Mouse (Mus musculus) B cell, adult 62 days (primary cell): ENCODE data around the gene Chst13. TPM values are rescaled to one million over a fixed set of nuclear protein-coding genes. Genes with fewer than 3 reads are reported as not detected.

Experiments
- total RNA-seq: library from RNA; stranded (reverse); gene quantifications from 4 replicates; pipeline ENCODE4 v1.2.4, GENCODE M21; 2023

Chst13 gene
- total RNA-seq = not detected in 4 replicates

GRCm38 (mm10) chr6:90324991-90325390, at the start of gene Chst13:
Gene Chst13 (minus strand): TSS chr6:90325185.

DNA sequence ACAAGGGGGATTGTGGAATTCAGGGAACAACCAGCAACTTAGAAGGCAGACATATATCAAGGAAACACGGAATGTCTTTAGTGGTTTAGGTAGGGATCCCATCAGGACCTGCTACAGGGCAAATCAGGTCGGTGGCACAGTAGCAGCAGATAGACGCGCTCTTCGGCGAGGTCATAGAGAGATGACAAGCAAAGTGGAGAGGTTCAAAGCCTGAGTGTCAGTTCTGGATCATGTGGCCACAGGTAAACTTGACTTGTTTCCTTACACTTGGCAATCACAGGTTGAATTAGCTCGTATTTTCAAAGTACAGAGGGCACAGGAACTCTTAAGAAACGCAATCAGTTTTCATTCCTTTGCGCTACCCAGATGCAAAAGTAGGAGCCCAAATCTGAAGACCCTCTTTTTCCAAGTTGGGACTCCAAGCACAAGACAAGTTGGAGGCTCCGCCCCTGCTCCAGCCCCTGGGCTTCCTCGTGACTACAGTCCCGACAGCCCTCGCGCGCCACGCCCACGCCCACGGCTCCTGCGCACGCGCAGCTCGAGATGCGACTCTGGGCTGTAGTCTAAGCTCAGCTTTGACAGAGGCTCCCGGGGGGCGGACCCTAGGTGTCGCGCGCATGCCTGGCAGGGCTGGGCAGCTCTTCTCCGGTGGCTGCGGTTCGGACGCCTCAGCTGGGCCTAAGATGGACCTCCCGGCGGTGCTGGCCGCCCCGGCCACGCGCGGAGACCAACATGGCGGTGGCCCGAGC, 44.2 kb upstream of the Chst13 start, which contains the start of gene Zxdc:
Zxdc (plus strand) TSS at position 517 of the 749 bp plus-strand sequence.

DNA sequence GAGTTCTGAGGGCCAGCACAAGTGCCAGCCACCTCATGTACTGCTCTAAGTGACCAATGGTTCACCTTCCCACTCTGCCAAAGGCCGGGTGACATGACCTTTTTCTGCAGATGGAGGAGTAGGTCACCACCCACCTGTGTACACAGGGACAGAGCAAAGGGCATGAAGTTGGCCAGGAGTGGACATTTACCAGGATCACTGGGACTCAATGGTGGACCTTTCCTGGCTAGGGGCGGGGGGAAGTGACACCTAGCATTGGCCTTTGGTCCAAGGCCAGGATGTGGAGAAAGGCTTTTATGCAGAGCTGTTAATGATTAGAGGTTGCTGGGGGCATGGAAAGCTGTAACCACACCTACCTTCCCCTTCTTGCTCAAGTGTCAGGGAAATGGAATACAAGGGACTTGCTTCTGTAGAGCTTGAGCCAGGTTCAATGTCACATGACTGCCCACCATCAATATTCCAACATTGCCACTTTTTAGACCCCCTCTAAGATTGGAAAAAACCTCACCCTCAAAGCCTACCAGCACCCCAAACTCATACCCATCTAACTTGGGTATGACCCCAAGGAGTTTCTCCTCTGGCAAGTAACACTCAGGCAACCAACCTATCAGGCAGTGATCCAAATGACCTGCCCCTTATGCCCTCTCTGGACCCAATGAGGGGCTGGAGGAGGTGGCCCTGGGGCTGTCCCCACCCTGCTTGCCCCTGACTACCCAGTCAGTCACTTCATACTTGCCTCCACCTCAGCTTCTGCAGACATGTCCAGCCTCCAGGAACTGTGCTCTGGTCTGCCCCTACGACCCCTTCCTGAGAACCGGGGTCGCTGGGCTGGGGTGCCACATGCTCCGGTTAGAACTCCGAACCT, 7.8 kb upstream of the Chst13 start, which contains the start of gene Uroc1:
Uroc1 (plus strand) TSS at position 724 of the 865 bp plus-strand sequence.

GRCm38 (mm10) chr6:90300919-90301318, 24.1 kb downstream of the Chst13 start, which contains the start of gene BC048671:
Gene BC048671 (plus strand): TSS chr6:90301219.

Other genes with a start within 250 kb of the Chst13 start
- not detected in 4 replicates for gene Vmn1r49, start 246.7 kb downstream of the Chst13 start, total RNA-seq
- gene Vmn1r50, start 223.8 kb downstream of the Chst13 start, total RNA-seq = not detected in 4 replicates
- not detected in 4 replicates for gene Vmn1r51, start 202.6 kb downstream of the Chst13 start, total RNA-seq
- gene Vmn1r52, start 150.4 kb downstream of the Chst13 start, total RNA-seq = not detected in 4 replicates
- gene V1ra8, start 122.4 kb downstream of the Chst13 start, total RNA-seq = not detected in 4 replicates
- gene Vmn1r53, start 100.7 kb downstream of the Chst13 start, total RNA-seq = not detected in 4 replicates
- gene Vmn1r54, start 78.9 kb downstream of the Chst13 start, total RNA-seq = not detected in 4 replicates
- gene BC048671, start 24.0 kb downstream of the Chst13 start, total RNA-seq = not detected in 4 replicates
- gene Uroc1, start 8.1 kb upstream of the Chst13 start, total RNA-seq = not detected in 4 replicates
- 24.9 to 30.4 TPM (median 29.5 TPM) in 4 replicates for gene Zxdc, start 44.3 kb upstream of the Chst13 start, total RNA-seq
- not detected in 4 replicates for gene Cfap100, start 103.6 kb upstream of the Chst13 start, total RNA-seq
- not detected in 4 replicates for gene Klf15, start 137.4 kb upstream of the Chst13 start, total RNA-seq
- 0.24 TPM in 1 of 4 replicates, not detected in the others for gene Aldh1l1, start 161.2 kb upstream of the Chst13 start, total RNA-seq